Mouse (Mus musculus): ENCODE measurements around the gene Nudt3. TPM values are rescaled to one million over a fixed set of nuclear protein-coding genes. Genes with fewer than 3 reads are reported as not detected.
"Not testable (repeated sequence)": the region's sequence is repeated elsewhere in the genome, so short reads cannot be mapped to it uniquely, and the experiment has no call there.

Nudt3 gene
- polyA plus RNA-seq, 1 experiment from 2014 or later: 115 TPM

- H3K4me1 ChIP-seq (replicated peaks; ENCODE audit: control insufficient read depth, insufficient read depth, low read length): peaks cover 20% of the 10 kb centered on the region
- H3K36me3 ChIP-seq (replicated peaks; ENCODE audit: control insufficient read depth, insufficient read depth): peaks cover 2% of the 10 kb centered on the region; the same call in 1 of the 2 replicates
- ATAC-seq (ENCODE audit: low FRiP score): no peak
- no peak overlapping the region for H3K27ac ChIP-seq
- H3K4me2 ChIP-seq (replicated peaks): no peak overlapping the region
- no peak for DNase-seq (ENCODE audit: low spot score)
- no peak overlapping the region for H3K4me3 ChIP-seq (replicated peaks; ENCODE audit: low read length)
- WGBS: 76% methylated on average over 20 of the region's 20 CpGs
- no peaks in the 10 kb centered on the region for H3K27me3 ChIP-seq (ENCODE audit: control insufficient read depth, insufficient read depth, low read length)
- no peaks in the 10 kb centered on the region for H3K9me3 ChIP-seq (ENCODE audit: control insufficient read depth, low read length)
- H3K9ac ChIP-seq: no peak overlapping the region
These were observed 15.6 kb upstream of the Nudt3 start for GRCm38 (mm10) chr17:27638921-27639332.

- H3K9me3 ChIP-seq (ENCODE audit: control insufficient read depth, low read length): no peaks in the 10 kb centered on the region
- H3K36me3 ChIP-seq (replicated peaks; ENCODE audit: control insufficient read depth, insufficient read depth): peaks cover 18% of the 10 kb centered on the region
- H3K27ac ChIP-seq: no peak overlapping the region
- WGBS: 68% methylated on average over 9 of the region's 9 CpGs
- H3K9ac ChIP-seq: no peak overlapping the region
- peaks cover 22% of the 10 kb centered on the region for H3K4me1 ChIP-seq (replicated peaks; ENCODE audit: control insufficient read depth, insufficient read depth, low read length)
- DNase-seq (ENCODE audit: low spot score) (no peak), ATAC-seq (ENCODE audit: low FRiP score) (no peak)
- H3K4me3 ChIP-seq (replicated peaks; ENCODE audit: low read length): no peak overlapping the region
- H3K4me2 ChIP-seq (replicated peaks): no peak overlapping the region
- H3K27me3 ChIP-seq (ENCODE audit: control insufficient read depth, insufficient read depth, low read length): no peaks in the 10 kb centered on the region
These were observed 14.0 kb upstream of the Nudt3 start for GRCm38 (mm10) chr17:27637333-27637732.

- H3K4me3 ChIP-seq (replicated peaks; ENCODE audit: low read length): peak within 1 kb of the TSS; percentile 84
- no peak for ATAC-seq (ENCODE audit: low FRiP score)
- no peak for DNase-seq (ENCODE audit: low spot score)
- H3K36me3 ChIP-seq (replicated peaks; ENCODE audit: control insufficient read depth, insufficient read depth): peaks cover 27% of the 10 kb centered on the region
- H3K27ac ChIP-seq: peak within 1 kb of the TSS; percentile 88
- H3K9ac ChIP-seq: peak within 1 kb of the TSS; percentile 84; the same call in 1 of the 2 replicates
- H3K27me3 ChIP-seq (ENCODE audit: control insufficient read depth, insufficient read depth, low read length): no peaks in the 10 kb centered on the region
- H3K4me2 ChIP-seq (replicated peaks): peak within 1 kb of the TSS; percentile 96
- 29% methylated on average over 18 of the region's 18 CpGs for WGBS
- no peaks in the 10 kb centered on the region for H3K9me3 ChIP-seq (ENCODE audit: control insufficient read depth, low read length)
- peaks cover 21% of the 10 kb centered on the region for H3K4me1 ChIP-seq (replicated peaks; ENCODE audit: control insufficient read depth, insufficient read depth, low read length)
These were observed 13.1 kb upstream of the Nudt3 start, which contains the start of gene Rps10 for GRCm38 (mm10) chr17:27636132-27637020. TSS of gene Rps10 (minus strand) at chr17:27636669.

GRCm38 (mm10) chr17:27635575-27635903 is 12.2 kb upstream of the Nudt3 start:
- Histone ChIP-seq H3K9ac (peak overlapping the region; percentile 84), H3K4me1 (replicated peaks; ENCODE audit: control insufficient read depth, insufficient read depth, low read length) (peaks cover 21% of the 10 kb centered on the region), H3K4me2 (replicated peaks) (peak overlapping the region; percentile 96), H3K36me3 (replicated peaks; ENCODE audit: control insufficient read depth, insufficient read depth) (peaks cover 36% of the 10 kb centered on the region), H3K4me3 (replicated peaks; ENCODE audit: low read length) (peak overlapping the region; percentile 84), H3K27ac (peak overlapping the region; percentile 88)
- not testable (repeated sequence) for DNase-seq (ENCODE audit: low spot score); ATAC-seq (ENCODE audit: low FRiP score); H3K27me3 ChIP-seq (ENCODE audit: control insufficient read depth, insufficient read depth, low read length); H3K9me3 ChIP-seq (ENCODE audit: control insufficient read depth, low read length)
- 39% methylated on average over 9 of the region's 9 CpGs for WGBS

- Histone ChIP-seq H3K9ac (peak within 1 kb of the TSS; percentile 84), H3K4me1 (replicated peaks; ENCODE audit: control insufficient read depth, insufficient read depth, low read length) (peaks cover 21% of the 10 kb centered on the region), H3K36me3 (replicated peaks; ENCODE audit: control insufficient read depth, insufficient read depth) (peaks cover 41% of the 10 kb centered on the region), H3K27ac (peak within 1 kb of the TSS; percentile 88), H3K4me2 (replicated peaks) (peak within 1 kb of the TSS; percentile 96), H3K9me3 (ENCODE audit: control insufficient read depth, low read length) (no peaks in the 10 kb centered on the region), H3K4me3 (replicated peaks; ENCODE audit: low read length) (peak within 1 kb of the TSS; percentile 84), H3K27me3 (ENCODE audit: control insufficient read depth, insufficient read depth, low read length) (no peaks in the 10 kb centered on the region)
- ATAC-seq (ENCODE audit: low FRiP score) (peak; percentile 96), DNase-seq (ENCODE audit: low spot score) (peak; percentile 92)
- under 1% methylated on average over 62 of the region's 72 CpGs for WGBS
These were observed 11.7 kb upstream of the Nudt3 start, which contains the start of gene RPS10-NUDT3 for GRCm38 (mm10) chr17:27634871-27635574. TSS of gene RPS10-NUDT3 (minus strand) at chr17:27635222.

- no peaks in the 10 kb centered on the region for H3K9me3 ChIP-seq (ENCODE audit: control insufficient read depth, low read length)
- WGBS: 61% methylated on average over 2 of the region's 2 CpGs
- peaks cover 47% of the 10 kb centered on the region for H3K36me3 ChIP-seq (replicated peaks; ENCODE audit: control insufficient read depth, insufficient read depth)
- peak; percentile 86 for DNase-seq (ENCODE audit: low spot score)
- H3K4me2 ChIP-seq (replicated peaks): no peak overlapping the region
- ATAC-seq (ENCODE audit: low FRiP score): no peak
- no peak overlapping the region for H3K27ac ChIP-seq
- no peak overlapping the region for H3K4me3 ChIP-seq (replicated peaks; ENCODE audit: low read length)
- H3K9ac ChIP-seq: no peak overlapping the region
- H3K27me3 ChIP-seq (ENCODE audit: control insufficient read depth, insufficient read depth, low read length): no peaks in the 10 kb centered on the region
- H3K4me1 ChIP-seq (replicated peaks; ENCODE audit: control insufficient read depth, insufficient read depth, low read length): peaks cover 11% of the 10 kb centered on the region; the same call in 1 of the 2 replicates
These were observed 6.1 kb upstream of the Nudt3 start for GRCm38 (mm10) chr17:27629249-27630020.

- ATAC-seq (ENCODE audit: low FRiP score) (no peak), DNase-seq (ENCODE audit: low spot score) (no peak)
- Histone ChIP-seq H3K4me1 (replicated peaks; ENCODE audit: control insufficient read depth, insufficient read depth, low read length) (peaks cover 6% of the 10 kb centered on the region; the same call in 1 of the 2 replicates), H3K36me3 (replicated peaks; ENCODE audit: control insufficient read depth, insufficient read depth) (peaks cover 40% of the 10 kb centered on the region), H3K9me3 (ENCODE audit: control insufficient read depth, low read length) (no peaks in the 10 kb centered on the region), H3K9ac (no peak overlapping the region), H3K4me3 (replicated peaks; ENCODE audit: low read length) (no peak overlapping the region), H3K27me3 (ENCODE audit: control insufficient read depth, insufficient read depth, low read length) (no peaks in the 10 kb centered on the region), H3K27ac (no peak overlapping the region), H3K4me2 (replicated peaks) (no peak overlapping the region)
- WGBS: 91% methylated on average over 8 of the region's 8 CpGs
These were observed 5.1 kb upstream of the Nudt3 start for GRCm38 (mm10) chr17:27628376-27628775.

GRCm38 (mm10) chr17:27627451-27627850 is 4.2 kb upstream of the Nudt3 start:
- peaks cover 6% of the 10 kb centered on the region; the same call in 1 of the 2 replicates for H3K4me1 ChIP-seq (replicated peaks; ENCODE audit: control insufficient read depth, insufficient read depth, low read length)
- WGBS: 46% methylated on average over 5 of the region's 5 CpGs
- no peak overlapping the region for H3K4me3 ChIP-seq (replicated peaks; ENCODE audit: low read length)
- no peaks in the 10 kb centered on the region for H3K27me3 ChIP-seq (ENCODE audit: control insufficient read depth, insufficient read depth, low read length)
- 0 out of 2 replicates have a peak overlapping the region, but pooled peaks have one; percentile 62 for H3K27ac ChIP-seq
- DNase-seq (ENCODE audit: low spot score) (no peak), ATAC-seq (ENCODE audit: low FRiP score) (no peak)
- H3K9me3 ChIP-seq (ENCODE audit: control insufficient read depth, low read length): no peaks in the 10 kb centered on the region
- H3K9ac ChIP-seq: no peak overlapping the region
- peaks cover 30% of the 10 kb centered on the region for H3K36me3 ChIP-seq (replicated peaks; ENCODE audit: control insufficient read depth, insufficient read depth)
- H3K4me2 ChIP-seq (replicated peaks): no peak overlapping the region

Measured in hindbrain, embryonic 14.5 days (tissue).